Mouse (Mus musculus) neural tube, embryonic 10.5 days (tissue): ENCODE measurements around the gene Vars.
A peak's percentile ranks its signal among the peaks of the same experiment; 100 is the strongest.
"Not testable (repeated sequence)": the region's sequence is repeated elsewhere in the genome, so short reads cannot be mapped to it uniquely, and the experiment has no call there.

ENCODE experiments used
- DNase-seq: peaks from one replicate; pipeline ENCODE4 v3.0.0-alpha.2; 2017; ENCODE audit warnings: low spot score; ENCODE audit errors: extremely low spot score

Gene Vars

GRCm38 (mm10) chr17:34971694-34972068, 29.1 kb upstream of the Vars start:
- DNase-seq = not testable (repeated sequence)

- DNase-seq = peak; percentile 75
These were observed 28.6 kb upstream of the Vars start, which contains the start of the genes Hspa1a and Hspa1l for GRCm38 (mm10) chr17:34972069-34972749. Gene Hspa1a, minus strand, starts transcription at chr17:34972156. Gene Hspa1l, plus strand, starts transcription at chr17:34972703.

- no peak for DNase-seq
These were observed 24.9 kb upstream of the Vars start for GRCm38 (mm10) chr17:34975581-34976492.

GRCm38 (mm10) chr17:34977000-34977399, 23.8 kb upstream of the Vars start:
- no peak for DNase-seq

GRCm38 (mm10) chr17:34978239-34978638, 22.5 kb upstream of the Vars start:
- DNase-seq = no peak

- DNase-seq = no peak
These were observed 21.2 kb upstream of the Vars start for GRCm38 (mm10) chr17:34979631-34980030.

GRCm38 (mm10) chr17:34980655-34981054, 20.1 kb upstream of the Vars start:
- no peak for DNase-seq

GRCm38 (mm10) chr17:34981690-34982180, 19.1 kb upstream of the Vars start, which contains the start of gene Lsm2:
Gene Lsm2, plus strand, starts transcription at chr17:34981862.
- peak; percentile 93 for DNase-seq

GRCm38 (mm10) chr17:34982328-34982727, 18.5 kb upstream of the Vars start:
- DNase-seq = no peak

GRCm38 (mm10) chr17:34984218-34984617, 16.6 kb upstream of the Vars start:
- no peak for DNase-seq

- no peak for DNase-seq
These were observed 6.0 kb upstream of the Vars start for GRCm38 (mm10) chr17:34994751-34995150.

GRCm38 (mm10) chr17:34995192-34995591, 5.6 kb upstream of the Vars start:
- not testable (repeated sequence) for DNase-seq

- DNase-seq = not testable (repeated sequence)
These were observed 4.9 kb upstream of the Vars start for GRCm38 (mm10) chr17:34995927-34996326.

GRCm38 (mm10) chr17:34996411-34997141, 4.2 kb upstream of the Vars start:
- no peak for DNase-seq

GRCm38 (mm10) chr17:34997142-34997483, 3.7 kb upstream of the Vars start:
- DNase-seq = no peak

GRCm38 (mm10) chr17:34998526-34999430, 2.0 kb upstream of the Vars start:
- DNase-seq = no peak

- peak; percentile 57 for DNase-seq
These were observed 693 bp upstream of the Vars start for GRCm38 (mm10) chr17:34999871-35000716.

GRCm38 (mm10) chr17:35001452-35002152, 815 bp downstream of the Vars start:
- DNase-seq = no peak
